Mouse (Mus musculus) frontal cortex, adult (tissue): ENCODE measurements at regions not wholly inside any gene's neighbourhood (a gene's known extent, or its start where the extent isn't known, plus 50 kb on each side); places are given as distances from the start of the nearest gene placed in this dataset.
"Not testable (repeated sequence)": the region's sequence is repeated elsewhere in the genome, so short reads cannot be mapped to it uniquely, and the experiment has no call there.

ENCODE experiments used
- ATAC-seq: cut with Nextera tagmentation; 2 replicates; pipeline ENCODE4 v1.9.2; 2017; ENCODE audit warnings: mild to moderate bottlenecking, moderate library complexity, mixed read lengths; ENCODE audit not compliant: low TSS enrichment

DNA sequence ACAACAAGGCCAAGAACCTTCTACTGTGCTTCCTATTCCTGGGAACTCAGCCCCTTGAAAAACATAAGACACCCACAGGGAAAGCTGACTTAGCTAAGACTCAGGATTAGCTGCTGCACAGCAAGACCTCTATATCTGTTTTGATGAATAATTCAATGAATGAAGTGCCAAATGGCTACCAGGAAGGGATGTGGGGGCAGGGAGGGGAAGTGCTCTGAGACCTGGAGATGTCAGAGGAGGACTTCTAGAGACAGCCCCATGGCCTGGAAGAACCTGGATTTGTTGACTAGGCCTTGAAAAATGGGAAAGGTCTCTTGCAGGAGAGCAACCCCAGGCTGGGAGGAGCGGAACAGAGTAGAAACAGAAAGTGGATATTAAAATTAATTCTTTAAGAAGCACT, 388.5 kb upstream of the Klhl29 start:
- no peak for ATAC-seq

DNA sequence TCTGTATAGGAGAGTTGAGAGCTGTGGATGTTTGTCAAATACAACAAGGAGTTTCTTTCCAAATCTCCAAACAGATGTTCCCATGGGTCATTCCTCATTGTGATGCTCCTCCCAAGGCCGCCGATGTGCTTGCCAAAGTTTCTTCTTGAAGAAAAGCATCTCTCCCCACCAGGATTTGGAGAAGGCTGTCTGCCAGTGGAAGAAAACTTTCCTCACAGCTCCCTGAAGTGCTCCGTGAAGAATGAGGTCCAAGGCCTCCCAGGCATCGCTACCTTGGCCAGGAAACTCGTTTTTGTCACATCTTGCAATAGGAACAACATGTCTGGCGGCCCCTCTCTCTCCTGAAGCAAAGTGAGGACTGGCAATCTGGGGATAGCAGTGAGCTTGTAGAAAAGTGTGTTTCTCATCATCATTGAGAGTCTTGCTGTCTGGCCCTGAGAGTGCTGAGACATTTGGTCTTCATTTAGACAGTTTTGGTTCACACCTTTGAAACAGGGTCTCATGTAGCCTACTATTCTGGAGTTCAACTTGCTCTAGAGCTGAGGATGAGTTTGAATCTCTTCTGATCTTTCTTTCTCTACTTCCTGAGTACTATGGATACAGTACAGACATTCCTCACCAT, 386.9 kb upstream of the Klhl29 start:
- ATAC-seq: no peak

DNA sequence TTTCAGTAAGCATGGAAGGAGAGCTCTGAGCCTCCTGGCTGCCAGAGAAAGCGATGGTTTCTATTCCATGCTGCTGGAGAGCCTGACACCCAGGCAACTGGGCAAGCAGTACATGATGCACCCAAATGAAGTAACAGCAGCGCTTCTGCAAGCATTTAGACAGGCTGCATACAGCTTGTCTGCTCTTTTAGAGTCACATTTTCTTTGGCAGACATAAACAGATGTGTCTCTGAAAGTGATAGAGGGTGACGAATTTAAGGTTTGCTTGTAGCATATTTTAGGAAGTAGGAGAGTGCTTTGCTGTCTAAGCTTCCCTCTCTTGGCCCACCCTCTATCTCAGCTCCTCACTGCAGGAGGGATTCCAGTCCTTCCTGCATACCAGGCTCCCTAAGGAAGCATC, 384.0 kb upstream of the Klhl29 start:
- ATAC-seq: peak; percentile 83

DNA sequence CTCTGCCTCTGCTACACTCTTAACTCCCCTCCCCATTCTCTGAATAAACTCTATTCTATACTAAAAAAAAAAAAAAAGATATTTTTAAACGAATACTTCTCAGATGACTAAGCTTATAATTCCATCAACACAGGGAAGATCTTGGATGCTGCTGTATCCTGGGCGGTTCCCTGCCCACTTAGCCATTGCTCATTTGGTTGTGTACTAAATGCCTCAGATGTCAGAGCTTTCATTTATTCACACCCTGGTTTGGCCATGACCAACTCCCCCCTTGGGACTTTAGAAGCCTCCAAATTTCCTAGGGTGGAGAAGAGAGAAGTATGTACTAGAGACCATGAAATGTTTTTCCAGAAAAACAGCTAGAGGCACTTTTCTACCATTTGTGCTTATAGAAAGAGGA, 382.3 kb upstream of the Klhl29 start:
- peak; percentile 69; the same call in 1 of the 2 replicates for ATAC-seq

DNA sequence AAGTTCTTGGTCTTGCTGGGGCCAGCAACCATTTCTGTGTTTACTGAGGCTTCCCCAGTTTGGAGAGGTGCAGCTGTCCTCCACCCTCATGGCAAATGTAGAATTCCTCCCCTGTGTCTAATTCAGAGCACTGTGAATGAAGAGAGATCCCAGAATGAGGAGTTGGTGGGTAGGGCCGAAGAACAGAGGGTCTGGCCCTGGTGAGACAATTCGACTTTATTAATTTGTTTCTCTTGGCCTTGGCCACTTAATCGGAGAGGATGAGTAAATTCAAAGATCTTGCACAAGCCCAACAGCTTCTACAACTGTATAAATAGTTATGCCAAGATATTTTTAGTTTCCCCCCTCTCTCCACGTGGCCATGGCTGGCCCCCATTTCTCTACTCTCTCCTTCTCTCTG, 381.9 kb upstream of the Klhl29 start:
- ATAC-seq: no peak

DNA sequence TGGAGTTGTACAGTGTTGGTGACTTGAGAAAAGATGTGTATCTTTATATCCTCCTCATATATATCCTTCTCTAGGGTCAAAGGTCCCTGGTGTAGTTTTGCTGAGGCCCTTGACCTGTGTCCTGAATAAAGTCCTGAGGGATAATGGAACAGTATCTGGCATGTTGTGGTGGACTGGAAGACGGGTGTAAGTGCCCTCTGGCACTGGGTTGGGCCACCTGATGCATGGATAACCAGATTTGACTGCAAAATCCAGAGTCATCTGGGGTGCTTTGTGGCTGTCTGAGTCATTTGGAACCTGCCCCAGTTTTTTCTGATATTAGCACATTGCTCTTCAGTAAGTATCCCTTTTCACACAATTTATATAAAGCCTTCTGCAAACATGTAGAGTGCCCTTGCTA, 378.3 kb upstream of the Klhl29 start:
- 0 out of 2 replicates have a peak, but pooled peaks have one; percentile 10 for ATAC-seq

DNA sequence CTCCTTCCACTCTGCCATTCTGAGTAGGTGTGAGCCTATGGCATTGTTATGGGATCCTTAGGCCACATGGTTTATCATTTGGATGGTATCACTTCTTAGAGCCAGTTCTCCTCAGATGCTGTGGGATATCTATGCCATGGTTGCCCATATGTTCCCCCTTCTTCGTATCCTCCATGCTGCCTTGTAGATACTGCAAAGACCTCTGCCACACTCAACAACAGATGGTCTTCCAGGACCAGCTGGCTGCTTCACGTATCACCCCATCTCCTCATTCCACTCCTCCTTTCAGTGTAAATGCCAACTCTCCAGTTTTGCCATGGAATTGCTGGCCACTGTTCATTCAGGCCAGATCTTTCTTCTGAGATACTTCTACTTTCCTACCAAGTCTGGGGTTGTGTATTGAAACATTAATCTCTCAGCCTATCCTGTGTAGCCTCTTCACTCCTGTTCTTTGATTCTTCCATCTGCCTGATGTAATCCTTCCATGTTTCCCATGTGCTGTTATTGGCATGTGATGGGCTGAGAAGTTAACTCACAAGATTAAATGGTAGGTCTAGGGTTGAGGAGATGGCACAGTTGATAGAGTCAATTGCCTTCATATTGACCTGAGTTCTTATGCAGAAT, 368.7 kb upstream of the Klhl29 start:
- peak; percentile 34; the same call in 1 of the 2 replicates for ATAC-seq

DNA sequence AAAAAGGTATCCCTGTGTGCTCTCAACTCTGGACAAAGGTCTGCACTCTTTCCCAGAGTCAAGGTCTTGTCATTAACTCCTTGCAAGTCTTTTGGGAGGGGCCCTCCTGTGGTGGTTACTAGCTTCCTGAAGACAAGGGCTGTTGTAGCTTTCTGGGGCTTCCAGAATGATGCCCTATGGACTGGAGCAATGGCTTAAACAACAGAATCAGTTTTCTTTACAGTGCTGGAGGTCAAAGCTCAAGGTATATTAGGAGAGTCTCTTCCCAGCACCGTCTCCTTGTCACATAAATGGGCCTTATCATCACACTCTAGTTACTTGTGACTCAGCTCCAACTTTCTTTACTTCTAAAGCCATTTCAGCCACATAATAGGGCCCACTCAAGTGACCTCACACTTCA, 360.6 kb upstream of the Klhl29 start:
- no peak for ATAC-seq

DNA sequence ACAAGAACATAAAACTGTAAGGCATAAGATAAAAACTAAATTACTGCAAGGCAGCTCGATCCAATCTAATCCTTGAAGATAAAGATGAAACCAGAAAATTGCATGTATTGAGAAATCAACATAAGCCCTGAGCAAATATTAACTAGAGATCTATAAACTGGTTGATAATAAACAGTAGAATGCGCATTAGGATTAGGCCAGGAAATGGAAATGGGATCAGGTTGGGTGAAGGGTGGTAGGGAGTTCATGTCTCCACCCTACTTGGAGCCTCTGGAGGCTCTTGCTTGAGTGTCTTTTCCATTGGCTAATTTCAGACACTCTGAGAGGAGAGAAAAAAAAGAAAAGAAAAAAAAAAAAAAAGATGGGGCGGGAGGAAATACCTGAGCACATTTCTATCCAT, 359.4 kb upstream of the Klhl29 start:
- ATAC-seq: no peak

DNA sequence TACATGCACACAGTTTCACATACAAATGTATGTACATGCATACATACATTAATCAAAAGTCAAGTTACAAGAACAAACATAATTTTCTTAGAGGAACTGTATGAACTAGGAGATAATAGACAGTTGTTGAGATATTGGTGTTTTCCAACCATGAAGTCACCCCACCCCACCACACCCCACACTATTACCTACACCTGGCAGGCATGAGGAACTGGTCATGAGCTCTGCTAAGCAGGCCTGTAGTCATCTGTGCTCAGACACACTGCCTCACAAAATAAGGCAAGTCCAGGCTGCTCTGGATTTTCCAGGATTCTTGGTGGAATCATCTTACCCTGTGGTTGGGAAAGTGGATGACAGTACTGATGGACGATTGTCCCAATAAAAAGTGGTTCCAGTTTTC, 347.6 kb upstream of the Klhl29 start:
- no peak for ATAC-seq

DNA sequence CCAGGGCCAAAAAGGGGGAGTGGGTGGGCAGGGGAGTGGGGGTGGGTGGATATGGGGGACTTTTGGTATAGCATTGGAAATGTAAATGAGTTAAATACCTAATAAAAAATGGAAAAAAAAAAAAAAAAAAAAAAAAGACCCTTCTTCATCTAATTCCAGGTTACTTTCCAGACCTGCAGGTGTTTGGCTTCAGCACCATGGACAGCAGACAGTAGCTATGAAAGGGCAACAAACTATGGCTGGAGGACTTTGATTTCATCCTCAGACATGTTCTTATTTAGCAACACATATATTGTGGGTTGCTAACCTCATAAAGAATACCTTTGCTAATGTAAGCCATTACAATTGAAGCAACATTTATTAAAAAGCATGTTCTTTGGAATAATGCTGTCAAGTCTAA, 342.0 kb upstream of the Klhl29 start:
- ATAC-seq: not testable (repeated sequence)

DNA sequence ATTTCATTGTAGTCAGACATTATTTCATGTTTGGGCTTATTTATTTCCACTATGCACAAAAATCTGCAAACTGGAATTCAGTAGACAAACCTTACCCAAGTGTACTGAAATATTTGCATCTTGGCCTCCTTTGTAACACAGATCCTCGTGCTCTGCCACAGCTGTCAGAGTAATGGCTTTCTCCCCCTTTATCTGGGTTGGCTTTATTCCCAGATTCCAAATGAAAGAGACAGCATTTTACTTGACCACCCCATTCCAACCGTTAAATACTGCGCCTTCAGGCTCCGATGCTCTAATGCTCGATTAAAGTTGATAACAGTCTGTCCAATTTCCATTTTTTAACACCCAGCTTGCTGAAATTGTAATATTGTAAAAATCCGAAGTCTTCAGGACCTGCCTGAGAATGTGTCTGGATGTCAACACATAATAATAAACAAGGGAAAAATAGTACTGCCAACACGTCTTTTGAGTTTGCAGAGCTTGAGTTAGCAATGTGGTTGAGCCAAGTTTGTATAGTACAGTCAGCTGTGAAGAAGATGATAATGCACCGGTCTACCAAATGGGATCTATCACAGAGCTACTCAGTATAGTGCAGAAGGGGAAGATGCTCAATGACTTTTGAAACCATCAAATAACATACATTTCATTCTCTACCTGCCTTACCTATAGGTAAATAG, 323.4 kb upstream of the Klhl29 start:
- ATAC-seq: no peak

DNA sequence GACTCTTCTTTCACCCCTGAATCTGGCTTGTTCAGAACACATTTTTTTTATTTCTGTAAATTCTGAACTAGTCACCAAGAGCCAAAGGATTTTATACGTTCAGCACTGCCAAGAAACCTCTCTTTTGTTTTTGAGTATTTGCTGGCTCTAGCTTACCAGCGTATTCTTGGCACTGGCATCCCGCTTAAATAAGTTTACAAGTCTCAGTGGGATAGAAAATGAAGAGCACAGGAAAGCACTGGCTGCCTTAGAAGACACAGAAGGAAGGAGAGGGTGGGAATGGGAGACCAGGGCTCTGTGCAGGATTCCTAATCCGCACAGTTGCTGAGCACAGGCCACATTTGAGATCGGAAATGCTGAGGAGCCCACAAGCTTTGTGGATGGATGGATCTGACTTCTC, 306.7 kb upstream of the Klhl29 start:
- no peak for ATAC-seq

DNA sequence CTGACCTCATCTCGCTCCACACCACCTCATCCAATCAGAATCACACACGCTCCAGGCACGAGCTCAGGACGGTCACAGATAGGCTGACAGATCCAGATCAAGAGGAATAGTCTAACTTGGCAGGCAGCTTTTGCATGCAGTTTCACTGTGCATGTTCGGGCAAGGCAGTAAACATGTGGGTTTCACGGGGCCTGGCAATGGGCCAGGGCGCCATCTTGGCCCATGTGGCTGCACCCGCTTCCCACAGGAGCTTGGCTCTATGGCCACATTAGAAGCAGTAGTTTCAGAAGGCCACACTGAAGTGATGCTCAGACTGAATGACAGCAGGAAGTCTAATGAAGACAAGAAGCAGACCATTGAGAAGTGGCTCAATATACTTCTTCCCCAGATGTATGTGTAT, 302.6 kb upstream of the Klhl29 start:
- ATAC-seq: not testable (repeated sequence)

DNA sequence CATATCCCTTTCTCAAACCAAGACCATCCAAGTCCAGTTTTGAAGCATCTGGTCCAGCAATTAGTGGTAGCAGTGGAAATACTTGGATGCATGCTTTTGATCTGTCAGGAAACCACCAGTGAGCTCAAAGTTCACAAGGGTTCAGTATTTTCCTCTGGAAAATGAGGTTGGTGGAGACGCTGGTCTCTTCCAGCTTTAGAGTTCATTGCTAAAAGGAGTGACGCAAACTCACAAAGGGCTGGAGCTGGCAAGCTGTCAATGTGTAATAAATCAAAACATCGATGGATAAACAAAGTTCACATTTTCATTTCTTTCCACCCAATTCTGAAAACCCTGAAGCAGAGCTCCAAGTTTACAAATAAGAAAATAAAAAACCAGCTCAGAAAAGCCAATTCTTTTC, 293.0 kb upstream of the Klhl29 start:
- ATAC-seq: no peak

DNA sequence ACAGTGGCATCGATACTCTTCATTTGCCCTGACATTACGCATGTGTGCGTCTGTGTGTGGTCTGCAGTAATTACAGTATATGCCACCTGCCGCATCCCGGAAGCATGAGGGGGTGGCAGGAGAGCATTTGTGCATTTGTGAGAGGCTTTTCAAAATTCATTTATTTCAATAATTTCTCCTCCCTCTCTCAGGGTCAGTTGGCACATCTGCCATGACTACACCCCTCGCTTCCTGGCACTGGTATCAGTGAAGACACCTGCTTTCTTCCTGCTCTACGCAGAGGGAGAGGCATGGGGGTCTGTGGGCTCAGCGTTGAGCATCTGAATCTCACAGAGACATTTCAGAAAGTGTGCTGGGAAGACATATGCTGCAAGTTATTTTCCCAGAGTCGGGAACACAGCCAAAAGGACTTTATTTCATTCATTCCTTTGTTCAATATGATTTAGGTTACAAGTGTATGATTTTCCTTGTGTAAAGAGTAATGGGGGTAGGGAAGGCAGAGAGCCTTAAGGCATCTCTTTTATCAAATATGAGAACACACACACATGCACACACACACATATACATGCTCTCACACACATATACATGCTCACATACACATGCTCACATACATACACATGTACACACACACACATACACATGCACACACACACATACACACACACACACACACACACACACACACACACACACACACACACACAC, 262.2 kb upstream of the Klhl29 start:
- no peak for ATAC-seq

DNA sequence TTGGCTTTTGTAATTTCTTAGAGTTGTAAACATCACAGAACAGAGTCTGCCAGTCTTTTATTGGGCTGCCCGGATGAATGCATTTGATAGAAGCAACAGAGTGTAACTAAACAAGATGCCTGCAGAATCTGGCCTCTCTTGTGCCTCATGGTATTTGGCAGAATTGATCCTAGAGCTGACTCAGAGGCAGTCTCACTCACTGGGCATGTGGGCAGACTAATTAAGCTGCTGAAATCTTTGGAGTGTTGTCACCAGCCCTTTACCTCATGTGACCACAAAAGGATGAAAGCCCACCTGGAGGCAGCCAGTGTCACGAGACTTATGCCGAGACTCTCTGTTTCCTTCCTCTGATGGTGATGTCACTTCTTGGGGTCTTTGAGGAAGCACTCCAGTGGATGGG, 258.5 kb upstream of the Klhl29 start:
- ATAC-seq: no peak

DNA sequence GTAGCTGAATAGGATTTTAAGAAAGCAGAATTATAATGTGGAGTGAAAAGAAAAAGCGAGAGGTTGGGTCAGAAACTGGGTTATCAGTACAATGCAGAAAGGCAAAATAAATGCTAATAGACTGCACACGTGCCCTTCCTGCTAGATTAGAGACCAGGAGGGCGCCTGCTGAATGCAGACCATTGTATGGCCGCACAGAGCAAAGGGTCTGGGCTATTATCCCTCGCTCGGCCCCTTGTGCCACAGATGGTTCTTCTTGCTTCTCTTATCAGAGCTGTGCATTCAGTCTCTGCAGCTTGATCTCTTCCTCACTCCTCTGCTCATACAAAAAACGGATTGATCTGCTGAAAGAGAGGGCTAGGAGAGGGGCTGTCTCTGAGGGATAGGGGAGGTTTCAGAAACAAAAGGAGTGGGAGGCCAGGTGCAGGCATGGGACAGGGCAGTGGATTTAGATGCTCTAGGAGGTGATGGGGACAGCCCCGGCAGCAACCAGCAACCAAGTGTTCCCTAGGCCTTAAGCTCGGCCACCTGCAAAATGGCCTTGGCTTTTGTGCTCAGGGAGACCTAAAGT, 225.7 kb upstream of the Klhl29 start:
- ATAC-seq: no peak

DNA sequence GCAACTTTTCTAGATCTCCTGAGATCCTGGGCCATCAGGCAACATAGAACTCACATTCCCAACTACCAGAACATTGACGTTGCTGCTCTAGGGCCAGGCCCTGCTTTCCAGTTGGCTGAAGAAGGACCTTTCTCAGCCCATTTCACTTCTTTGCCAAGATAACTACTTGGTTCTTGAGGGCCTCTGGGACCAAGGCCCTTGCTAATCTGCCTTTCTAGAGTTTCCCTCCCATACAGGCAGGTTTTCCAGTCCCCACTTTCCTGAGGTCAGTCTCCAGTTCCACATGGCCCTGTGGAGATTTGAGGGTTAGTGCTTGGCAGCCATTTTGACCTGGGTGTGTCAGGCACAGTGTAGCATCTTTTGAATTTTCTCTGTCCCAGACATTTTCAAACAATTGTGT, 223.9 kb upstream of the Klhl29 start:
- no peak for ATAC-seq

DNA sequence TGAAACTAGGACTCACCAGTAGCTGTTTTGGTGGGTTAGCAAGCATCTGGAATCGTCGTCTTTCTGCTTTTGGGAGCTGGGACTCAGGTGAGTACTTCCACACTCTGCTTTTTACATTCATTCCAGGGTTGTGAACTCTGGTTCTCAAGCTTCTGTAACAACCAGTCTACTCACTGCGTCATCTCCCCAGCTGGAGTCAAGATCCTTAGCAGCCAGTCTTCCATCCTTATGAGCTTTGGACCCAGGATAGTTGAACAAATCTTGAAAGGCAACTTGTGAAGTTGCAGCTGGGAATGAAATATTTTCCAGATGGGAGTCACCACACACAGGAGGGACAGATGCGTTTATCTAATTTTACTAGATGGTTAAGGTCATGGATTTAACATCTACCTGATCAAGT, 223.5 kb upstream of the Klhl29 start:
- ATAC-seq: no peak

DNA sequence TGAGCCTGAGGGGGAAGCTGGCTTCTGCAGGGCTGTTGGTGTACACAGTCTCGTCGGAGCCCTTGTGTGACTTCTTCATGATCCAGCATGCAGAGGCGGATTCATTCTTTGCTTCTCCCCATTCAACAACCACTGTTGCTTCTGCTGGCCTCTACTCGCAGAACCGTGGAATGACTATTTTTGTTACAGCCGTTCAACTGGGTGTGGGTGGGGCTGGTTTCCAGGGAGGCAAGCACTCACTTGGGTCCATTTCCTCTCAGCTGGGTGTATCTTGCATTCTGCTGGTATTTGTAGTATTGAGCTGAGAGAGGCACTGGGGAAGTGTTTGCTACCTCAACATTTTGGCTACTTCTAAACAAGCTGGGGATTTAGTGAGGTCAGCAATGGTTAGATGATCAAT, 197.3 kb upstream of the Klhl29 start:
- ATAC-seq: peak; percentile 98

DNA sequence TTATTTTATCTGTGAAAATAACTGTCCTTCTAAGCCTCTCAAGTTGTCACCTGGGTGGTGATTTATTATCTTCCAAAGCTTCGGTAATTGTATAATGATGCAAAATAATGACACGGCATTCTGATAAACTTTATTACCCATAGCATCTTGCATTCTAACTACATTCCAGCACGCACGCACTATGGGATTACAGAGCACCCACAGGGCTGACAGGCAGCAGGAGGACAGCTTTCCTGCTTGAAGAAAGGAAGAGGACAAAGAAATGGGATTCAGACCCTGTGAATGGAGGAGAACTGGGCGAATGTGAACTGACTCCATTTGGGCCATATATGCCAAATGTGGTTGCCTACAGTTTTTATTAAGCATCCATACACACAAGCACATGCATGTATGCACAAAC, 193.5 kb upstream of the Klhl29 start:
- no peak for ATAC-seq
